Mouse (Mus musculus) embryonic facial prominence, embryonic 13.5 days (tissue): ENCODE results near the gene Ppp3cb. TPM values are rescaled to one million over a fixed set of nuclear protein-coding genes. Genes with fewer than 3 reads are reported as not detected.

Experiments used
- ATAC-seq: fragments of 200-750 bp; cut with Nextera tagmentation; 2 replicates; pipeline ENCODE4 v1.8.0; 2017; ENCODE audit warnings: low read depth; ENCODE audit not compliant: insufficient number of reproducible peaks, insufficient read depth, low FRiP score, low TSS enrichment
- H3K27ac ChIP-seq: fragments of 300-500 bp; sonication (generic); 2 replicates; pipeline ENCODE4 v1.5.1; 2015; ENCODE audit warnings: moderate library complexity, mild to moderate bottlenecking, inconsistent platforms
- H3K27me3 ChIP-seq: fragments of 300-500 bp; sonication (generic); 2 replicates; pipeline ENCODE4 v1.6.1; 2015; ENCODE audit warnings: mild to moderate bottlenecking, inconsistent platforms
- H3K36me3 ChIP-seq: fragments of 300-500 bp; sonication (generic); 2 replicates; pipeline ENCODE4 v1.6.1; 2015; ENCODE audit warnings: mild to moderate bottlenecking, inconsistent platforms
- H3K4me1 ChIP-seq: fragments of 300-500 bp; sonication (generic); 2 replicates; pipeline ENCODE4 v1.6.1; 2015; ENCODE audit warnings: inconsistent platforms
- H3K4me2 ChIP-seq: fragments of 300-500 bp; sonication (generic); 2 replicates; pipeline ENCODE4 v1.6.1; 2015; ENCODE audit warnings: moderate library complexity, mild to moderate bottlenecking, inconsistent platforms
- H3K4me3 ChIP-seq: fragments of 300-500 bp; sonication (generic); 2 replicates; pipeline ENCODE4 v1.5.1; 2015; ENCODE audit warnings: mild to moderate bottlenecking, inconsistent platforms
- H3K9ac ChIP-seq: fragments of 300-500 bp; sonication (generic); 2 replicates; pipeline ENCODE4 v1.6.1; 2015; ENCODE audit warnings: mild to moderate bottlenecking, inconsistent platforms
- H3K9me3 ChIP-seq: fragments of 300-500 bp; sonication (generic); 2 replicates; pipeline ENCODE4 v1.6.1; 2016; ENCODE audit warnings: inconsistent platforms
- WGBS: fragments of 180-500 bp; shearing (Covaris S2); methylation state at CpG from one replicate; pipeline ENCODE4 v1.1.7; 2015; ENCODE audit warnings: mixed read lengths; 5-methylcytosine and 5-hydroxymethylcytosine counted together
- polyA plus RNA-seq: library from polyadenylated mRNA; unstranded; fragments of >200 nt; fragmentation: Nextera tagmentation; extraction: Ambion mirVana; gene quantifications from 2 replicates; pipeline ENCODE4 v1.2.1, GENCODE M21; 2015

Ppp3cb gene
- polyA plus RNA-seq, 1 experiment from 2014 or later, result 54.3 TPM

- WGBS, result under 1% methylated on average over 48 of the region's 48 CpGs
- peak; percentile 88 for ATAC-seq
- peaks cover 12% of the 10 kb centered on the region for H3K36me3 ChIP-seq
- H3K27ac ChIP-seq, result peak within 1 kb of the TSS; percentile 68
- peaks cover 25% of the 10 kb centered on the region for H3K4me1 ChIP-seq
- H3K4me2 ChIP-seq, result peak within 1 kb of the TSS; percentile 77
- H3K4me3 ChIP-seq, result peak within 1 kb of the TSS; percentile 76
- H3K9me3 ChIP-seq, result no peaks in the 10 kb centered on the region
- H3K9ac ChIP-seq, result peak within 1 kb of the TSS; percentile 81
- no peaks in the 10 kb centered on the region for H3K27me3 ChIP-seq
Measured at GRCm38 (mm10) chr14:20479291-20480194, 66.8 kb downstream of the Ppp3cb start, which contains the start of gene Anxa7. TSS of gene Anxa7 (minus strand) at chr14:20480133.

- H3K9me3 ChIP-seq, result no peaks in the 10 kb centered on the region
- H3K4me3 ChIP-seq, result peak overlapping the region; percentile 76
- peak overlapping the region; percentile 11; the same call in 1 of the 2 replicates for H3K27ac ChIP-seq
- H3K27me3 ChIP-seq, result no peaks in the 10 kb centered on the region
- H3K4me1 ChIP-seq, result peaks cover 32% of the 10 kb centered on the region
- H3K36me3 ChIP-seq, result peaks cover 4% of the 10 kb centered on the region
- peak overlapping the region; percentile 77 for H3K4me2 ChIP-seq
- peak overlapping the region; percentile 81 for H3K9ac ChIP-seq
- ATAC-seq, result no peak
- 5% methylated on average over 7 of the region's 7 CpGs for WGBS
Measured at GRCm38 (mm10) chr14:20478801-20479200, 67.6 kb downstream of the Ppp3cb start.

- Histone ChIP-seq H3K4me2 (peak overlapping the region; percentile 77), H3K9me3 (no peaks in the 10 kb centered on the region)
- 30% methylated on average over 3 of the region's 3 CpGs for WGBS
Measured at GRCm38 (mm10) chr14:20478385-20478784, 68.0 kb downstream of the Ppp3cb start.

GRCm38 (mm10) chr14:20477261-20478025, 68.9 kb downstream of the Ppp3cb start:
- H3K9me3 ChIP-seq, result no peaks in the 10 kb centered on the region
- peaks cover 32% of the 10 kb centered on the region for H3K4me1 ChIP-seq
- H3K9ac ChIP-seq, result 0 out of 2 replicates have a peak overlapping the region, but pooled peaks have one; percentile 16
- no peaks in the 10 kb centered on the region for H3K27me3 ChIP-seq
- no peak for ATAC-seq
- H3K4me2 ChIP-seq, result 0 out of 2 replicates have a peak overlapping the region, but pooled peaks have one; percentile 16
- WGBS, result 23% methylated on average over 4 of the region's 4 CpGs
- no peaks in the 10 kb centered on the region for H3K36me3 ChIP-seq
- H3K27ac ChIP-seq, result no peak overlapping the region
- no peak overlapping the region for H3K4me3 ChIP-seq

More at GRCm38 (mm10) chr14:20478385-20478784, 68.0 kb downstream of the Ppp3cb start:
- Histone ChIP-seq H3K27me3 (no peaks in the 10 kb centered on the region), H3K4me1 (peaks cover 32% of the 10 kb centered on the region), H3K9ac (no peak overlapping the region), H3K36me3 (peaks cover under 1% of the 10 kb centered on the region; the same call in 1 of the 2 replicates), H3K27ac (peak overlapping the region; percentile 11; the same call in 1 of the 2 replicates), H3K4me3 (peak overlapping the region; percentile 76)
- ATAC-seq, result no peak

- Histone ChIP-seq H3K4me2 (no peak overlapping the region), H3K9me3 (no peaks in the 10 kb centered on the region), H3K4me1 (peaks cover 8% of the 10 kb centered on the region), H3K9ac (no peak overlapping the region), H3K27ac (peak overlapping the region; percentile 41; the same call in 1 of the 2 replicates), H3K27me3 (no peaks in the 10 kb centered on the region), H3K36me3 (peaks cover 80% of the 10 kb centered on the region), H3K4me3 (no peak overlapping the region)
- ATAC-seq, result no peak
- 57% methylated on average over 14 of the region's 14 CpGs for WGBS
Measured at GRCm38 (mm10) chr14:20460216-20460615, 86.2 kb downstream of the Ppp3cb start.

- Histone ChIP-seq H3K9me3 (no peaks in the 10 kb centered on the region), H3K4me2 (no peak overlapping the region), H3K4me3 (no peak overlapping the region), H3K27ac (no peak overlapping the region), H3K9ac (no peak overlapping the region), H3K36me3 (peaks cover 65% of the 10 kb centered on the region), H3K27me3 (no peaks in the 10 kb centered on the region), H3K4me1 (peaks cover 8% of the 10 kb centered on the region)
- no peak for ATAC-seq
- WGBS, result 94% methylated on average over 9 of the region's 9 CpGs
Measured at GRCm38 (mm10) chr14:20458378-20458777, 88.0 kb downstream of the Ppp3cb start.

- no peak overlapping the region for H3K27ac ChIP-seq
- H3K9me3 ChIP-seq, result no peaks in the 10 kb centered on the region
- 78% methylated on average over 5 of the region's 5 CpGs for WGBS
- H3K4me2 ChIP-seq, result no peak overlapping the region
- ATAC-seq, result no peak
- no peaks in the 10 kb centered on the region for H3K27me3 ChIP-seq
- H3K9ac ChIP-seq, result no peak overlapping the region
- H3K4me3 ChIP-seq, result no peak overlapping the region
- H3K36me3 ChIP-seq, result peaks cover 22% of the 10 kb centered on the region
- H3K4me1 ChIP-seq, result peaks cover 11% of the 10 kb centered on the region
Measured at GRCm38 (mm10) chr14:20452929-20453328, 93.4 kb downstream of the Ppp3cb start.

GRCm38 (mm10) chr14:20451765-20452331, 94.5 kb downstream of the Ppp3cb start, which contains the start of gene Cfap70:
TSS of gene Cfap70 (minus strand) at chr14:20452226.
- no peaks in the 10 kb centered on the region for H3K27me3 ChIP-seq
- peak; percentile 67; the same call in 1 of the 2 replicates for ATAC-seq
- H3K36me3 ChIP-seq, result peaks cover 14% of the 10 kb centered on the region
- peaks cover 17% of the 10 kb centered on the region for H3K4me1 ChIP-seq
- whole genome bisulfite sequencing, result 2% methylated on average over 15 of the region's 15 CpGs
- no peaks in the 10 kb centered on the region for H3K9me3 ChIP-seq
- H3K9ac ChIP-seq, result peak within 1 kb of the TSS; percentile 59
- H3K4me2 ChIP-seq, result peak within 1 kb of the TSS; percentile 74
- peak within 1 kb of the TSS; percentile 28; the same call in 1 of the 2 replicates for H3K27ac ChIP-seq
- peak within 1 kb of the TSS; percentile 44 for H3K4me3 ChIP-seq

GRCm38 (mm10) chr14:20451302-20451701, 95.1 kb downstream of the Ppp3cb start:
- H3K27ac ChIP-seq, result peak overlapping the region; percentile 28; the same call in 1 of the 2 replicates

More at GRCm38 (mm10) chr14:20451302-20451701, 95.1 kb downstream of the Ppp3cb start:
- WGBS, result 13% methylated on average over 2 of the region's 2 CpGs
- peak overlapping the region; percentile 44 for H3K4me3 ChIP-seq
- H3K4me2 ChIP-seq, result peak overlapping the region; percentile 74
- H3K36me3 ChIP-seq, result peaks cover 9% of the 10 kb centered on the region
- H3K9me3 ChIP-seq, result no peaks in the 10 kb centered on the region
- no peaks in the 10 kb centered on the region for H3K27me3 ChIP-seq
- peaks cover 18% of the 10 kb centered on the region for H3K4me1 ChIP-seq
- H3K9ac ChIP-seq, result peak overlapping the region; percentile 59
- ATAC-seq, result no peak
